Mouse (Mus musculus) yolk sac, embryonic 10.5 days (tissue): ENCODE results near the gene Rpl36-ps4.

Experiments used
- DNase-seq: peaks from one replicate; pipeline ENCODE4 v3.0.0-alpha.2; 2017; ENCODE audit warnings: low spot score

Rpl36-ps4 gene

DNA sequence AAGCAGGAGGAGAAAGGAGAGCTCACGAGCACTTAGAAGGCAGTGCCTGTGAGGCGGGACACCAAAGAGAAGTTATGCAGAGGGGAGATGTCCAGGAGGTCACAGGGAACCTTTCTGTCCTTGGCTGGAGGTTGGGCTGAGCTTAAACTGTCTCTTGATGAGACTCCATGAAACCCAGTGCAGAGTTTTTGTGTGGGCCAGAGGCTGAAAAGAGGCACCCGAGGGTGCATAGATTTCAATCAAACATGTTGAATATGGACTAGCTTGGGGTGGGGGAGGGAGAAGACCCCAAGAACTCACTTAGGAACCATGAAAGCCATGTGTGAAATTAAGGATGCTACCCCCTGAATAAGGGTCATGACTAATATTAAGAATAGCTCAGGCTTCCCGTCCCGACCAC lies at the start of gene Rpl36-ps4:
Rpl36-ps4 (plus strand) TSS at position 301 of the 400 bp plus-strand sequence.
- no peak for DNase-seq

DNA sequence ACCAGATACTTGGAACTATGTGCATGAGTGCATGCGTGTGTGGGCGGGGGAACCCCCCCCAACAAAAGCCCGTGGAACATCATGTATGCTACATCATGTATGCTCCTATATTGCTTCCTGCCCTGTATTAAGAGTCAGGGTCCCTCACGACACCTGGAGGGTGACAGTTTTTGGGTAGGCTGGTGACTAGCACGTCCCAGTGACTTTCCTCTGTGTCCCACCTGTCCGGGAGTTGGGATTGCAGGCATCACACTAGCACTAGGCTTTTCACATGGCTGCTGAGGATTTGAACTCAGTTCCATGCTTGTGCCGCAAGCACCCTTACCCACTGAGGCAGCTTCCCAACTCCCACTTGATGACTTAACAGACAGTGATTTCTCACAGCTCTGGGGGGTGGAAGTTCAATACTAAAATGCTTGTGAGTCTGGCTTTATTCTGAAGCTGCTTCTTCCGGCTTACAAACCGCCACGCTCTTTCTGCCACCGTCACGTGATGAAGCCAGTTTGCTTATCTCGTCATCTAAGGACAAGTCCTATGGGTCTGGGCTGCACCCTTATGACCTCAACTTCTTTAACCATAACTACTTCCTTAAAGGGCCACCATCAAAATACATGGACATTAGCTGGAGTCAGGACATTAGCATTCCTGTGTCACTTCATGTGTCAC lies 49.2 kb upstream of the Rpl36-ps4 start:
- DNase-seq = no peak

DNA sequence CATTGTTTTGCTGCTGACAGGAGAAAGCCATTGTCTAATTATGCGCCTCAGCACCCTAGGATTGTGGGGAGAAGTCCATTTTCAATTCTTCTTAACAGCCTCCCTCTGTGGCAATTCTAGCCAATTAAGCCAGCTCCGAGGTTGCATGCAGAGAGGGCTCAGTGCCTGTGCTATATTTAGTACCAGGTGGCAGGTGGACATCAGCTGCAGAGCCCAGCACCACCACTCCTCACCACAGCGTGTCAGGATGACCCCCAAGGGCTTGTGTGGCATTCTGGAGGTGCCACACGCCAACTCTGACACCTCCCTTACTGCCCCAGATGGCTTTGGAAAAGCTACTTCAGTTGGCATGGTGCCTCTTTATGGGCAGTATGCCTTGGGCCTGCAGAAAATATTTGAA lies 48.5 kb upstream of the Rpl36-ps4 start:
- DNase-seq = no peak

DNA sequence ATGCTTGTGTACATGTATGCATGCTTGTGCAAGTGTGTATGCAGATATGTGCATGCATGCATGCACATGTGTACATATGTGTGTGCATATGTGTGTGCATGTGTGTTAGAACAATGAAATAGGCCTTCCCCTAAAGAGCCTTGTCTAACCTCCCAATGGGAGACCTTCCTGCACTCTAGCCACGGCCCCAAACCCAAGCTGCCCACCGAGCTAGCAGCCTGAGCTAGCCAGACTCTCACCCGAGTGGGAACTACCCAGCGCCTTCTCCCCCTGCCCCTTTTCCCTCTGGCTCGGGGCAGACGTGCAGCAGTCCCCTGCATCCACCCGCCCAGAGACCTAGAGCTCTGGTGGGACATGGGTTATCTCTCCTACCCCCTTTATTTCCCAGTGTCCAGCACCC lies 47.3 kb upstream of the Rpl36-ps4 start:
- DNase-seq = no peak

DNA sequence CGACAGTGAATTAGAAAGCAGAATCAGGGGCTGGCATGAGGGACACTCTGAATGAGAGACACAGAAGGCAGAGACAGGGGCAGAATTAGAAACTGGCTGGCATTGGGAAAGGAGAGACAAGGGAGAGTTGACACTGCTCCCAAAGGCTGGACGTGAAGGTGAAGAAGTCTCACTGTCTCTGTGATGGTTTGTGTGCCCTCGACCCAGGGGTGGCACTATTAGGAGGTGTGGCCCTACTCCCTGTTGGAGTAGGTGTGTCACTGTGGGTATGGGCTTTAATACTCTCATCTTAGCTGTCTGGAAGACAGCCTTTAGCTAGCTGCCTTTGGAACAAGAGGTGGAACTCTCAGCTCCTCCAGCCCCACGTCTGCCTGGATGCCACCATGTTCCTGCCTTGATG lies 46.8 kb upstream of the Rpl36-ps4 start:
- no peak for DNase-seq

DNA sequence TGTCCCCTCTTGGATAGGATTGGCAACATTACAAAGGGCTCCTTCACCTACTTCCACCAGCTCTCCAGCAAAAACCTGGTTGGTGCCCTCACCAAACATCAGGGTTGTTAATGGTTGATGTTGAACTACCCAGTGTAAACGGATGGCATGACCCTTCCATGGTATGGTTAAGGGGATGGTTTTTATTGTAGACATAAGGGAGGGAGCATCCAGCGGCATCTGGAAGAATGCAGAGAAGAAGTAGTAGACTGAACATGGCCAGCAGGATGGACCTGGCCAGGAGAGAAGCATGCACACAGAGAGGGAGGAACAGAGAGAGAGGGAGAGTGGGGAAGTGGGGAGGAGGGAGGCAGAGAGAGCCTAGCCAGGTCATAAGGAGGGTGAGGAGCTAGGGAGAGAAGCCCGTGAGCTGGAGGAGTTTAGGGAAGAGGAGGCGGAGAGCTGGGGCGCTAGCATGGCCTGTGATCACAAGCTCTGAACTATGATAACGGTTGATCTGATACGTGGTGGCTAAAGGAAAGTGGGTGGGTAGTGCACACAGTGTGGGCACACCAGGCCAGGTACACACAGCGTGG lies 45.3 kb upstream of the Rpl36-ps4 start:
- DNase-seq = no peak

DNA sequence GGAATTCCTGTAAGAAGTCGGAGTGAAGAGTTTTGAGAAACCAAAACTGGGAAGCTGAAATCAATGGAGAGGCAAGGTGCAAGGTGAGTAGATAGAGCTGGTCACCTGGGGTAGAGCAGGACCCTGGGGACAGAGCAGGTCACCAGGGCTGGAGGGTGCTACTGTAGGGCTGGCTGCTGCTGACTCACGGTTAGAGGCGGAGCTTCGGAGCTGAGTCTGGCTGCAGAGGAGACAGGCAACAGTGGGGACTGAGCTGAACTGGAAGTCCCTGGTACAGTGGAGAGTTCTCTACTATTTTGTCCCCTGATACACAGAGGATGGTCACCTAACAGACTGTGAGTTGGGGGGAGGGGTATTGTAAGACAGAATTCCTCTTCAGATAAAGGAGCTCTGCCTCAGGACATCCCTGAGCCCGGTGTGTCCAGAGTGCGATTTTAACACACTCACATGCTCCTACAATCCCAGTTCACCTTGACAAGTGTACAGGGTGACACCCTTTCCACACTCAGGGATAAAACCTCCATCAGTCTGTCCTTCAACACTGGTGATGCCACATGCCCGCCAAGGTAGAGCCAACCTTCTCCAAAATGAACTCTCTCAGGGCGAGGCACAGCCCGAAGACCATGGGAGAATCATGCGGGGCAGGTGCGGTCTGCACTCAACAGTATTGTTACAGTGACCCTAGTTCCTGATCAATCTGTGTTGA lies 44.3 kb upstream of the Rpl36-ps4 start:
- DNase-seq = no peak

DNA sequence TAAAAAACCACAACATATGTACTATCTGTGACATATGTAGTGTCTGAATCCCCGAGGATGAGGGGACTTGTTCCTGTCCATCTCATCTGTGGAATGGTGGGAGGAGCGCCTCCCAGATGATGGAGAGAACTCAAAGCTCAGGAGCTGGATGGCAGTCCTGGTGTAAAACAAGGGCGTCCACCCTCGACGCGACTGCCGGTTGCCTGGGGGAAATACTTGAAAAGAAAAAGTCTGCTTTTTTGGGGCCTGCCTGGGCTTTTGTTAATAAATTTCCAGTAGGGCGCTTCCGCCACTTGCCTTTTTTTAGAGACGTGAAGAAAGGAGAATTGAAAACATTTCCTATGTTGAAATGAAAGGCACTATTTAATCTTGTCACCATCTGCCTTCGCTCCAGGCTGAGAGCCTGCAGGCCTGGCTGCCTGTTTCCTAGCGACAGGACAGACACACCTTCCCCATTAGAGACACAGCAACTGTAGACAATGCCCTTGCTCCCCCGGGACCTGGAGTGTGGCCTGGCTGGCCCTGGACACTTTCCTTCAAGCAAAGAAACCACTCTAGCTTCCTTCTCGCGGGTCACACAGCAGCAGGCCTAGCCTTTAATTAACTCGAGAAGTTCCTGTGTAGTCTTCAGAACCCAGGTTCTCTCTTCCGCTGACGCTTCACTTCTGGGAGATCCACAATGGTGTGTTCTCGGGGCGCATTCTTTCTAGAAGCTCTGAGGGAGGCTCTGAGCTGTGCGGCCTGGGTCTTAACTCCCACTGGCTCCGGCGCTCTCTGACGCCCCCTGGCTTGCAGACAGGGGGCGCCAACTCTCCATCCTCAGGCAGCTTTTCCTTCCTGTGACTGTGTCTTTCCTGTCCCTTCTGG lies 43.3 kb upstream of the Rpl36-ps4 start:
- DNase-seq = peak; percentile 22

DNA sequence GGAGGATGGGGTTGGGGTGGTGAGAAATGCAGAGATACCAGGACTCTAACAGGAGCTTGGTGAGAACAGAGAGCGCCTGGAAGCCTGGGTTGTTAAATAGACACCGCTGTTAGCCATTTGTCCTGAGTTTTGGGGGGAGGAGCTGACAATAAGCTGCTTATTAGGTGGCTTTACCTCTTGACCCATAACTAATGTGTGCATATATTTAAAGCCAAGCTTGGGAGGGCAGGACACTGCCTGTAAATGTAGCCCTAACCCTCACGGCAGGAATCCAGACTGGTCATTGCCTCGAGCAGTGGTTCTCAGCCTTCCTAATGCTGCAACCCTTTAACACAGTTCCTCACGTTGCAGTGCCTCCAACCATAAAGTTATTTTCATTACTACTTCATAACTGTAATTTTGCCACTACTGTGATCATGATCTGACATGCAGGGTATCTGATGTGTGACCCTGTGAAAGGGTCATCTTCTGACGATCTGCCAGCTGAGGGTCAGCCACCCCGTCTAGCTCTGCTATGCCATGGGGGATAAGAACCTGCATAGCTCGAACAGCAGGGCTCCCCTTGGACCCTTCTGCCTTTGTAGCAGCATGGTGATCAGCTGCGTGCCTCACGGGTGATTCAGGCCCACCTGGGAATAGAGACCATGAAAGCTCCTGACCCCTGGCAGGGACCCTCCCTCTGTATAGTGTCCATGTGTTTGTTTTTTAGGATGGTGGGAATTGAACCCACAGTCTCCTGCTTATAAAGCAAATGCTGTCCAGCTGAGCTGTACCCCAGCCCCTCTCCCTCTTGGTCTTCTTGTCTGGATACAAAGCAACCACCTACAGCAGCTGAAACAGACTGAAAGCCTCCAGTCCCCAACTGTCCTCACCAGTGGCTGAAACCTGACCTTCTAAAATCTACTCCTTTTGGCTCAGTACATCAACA lies 42.0 kb upstream of the Rpl36-ps4 start:
- DNase-seq = no peak

DNA sequence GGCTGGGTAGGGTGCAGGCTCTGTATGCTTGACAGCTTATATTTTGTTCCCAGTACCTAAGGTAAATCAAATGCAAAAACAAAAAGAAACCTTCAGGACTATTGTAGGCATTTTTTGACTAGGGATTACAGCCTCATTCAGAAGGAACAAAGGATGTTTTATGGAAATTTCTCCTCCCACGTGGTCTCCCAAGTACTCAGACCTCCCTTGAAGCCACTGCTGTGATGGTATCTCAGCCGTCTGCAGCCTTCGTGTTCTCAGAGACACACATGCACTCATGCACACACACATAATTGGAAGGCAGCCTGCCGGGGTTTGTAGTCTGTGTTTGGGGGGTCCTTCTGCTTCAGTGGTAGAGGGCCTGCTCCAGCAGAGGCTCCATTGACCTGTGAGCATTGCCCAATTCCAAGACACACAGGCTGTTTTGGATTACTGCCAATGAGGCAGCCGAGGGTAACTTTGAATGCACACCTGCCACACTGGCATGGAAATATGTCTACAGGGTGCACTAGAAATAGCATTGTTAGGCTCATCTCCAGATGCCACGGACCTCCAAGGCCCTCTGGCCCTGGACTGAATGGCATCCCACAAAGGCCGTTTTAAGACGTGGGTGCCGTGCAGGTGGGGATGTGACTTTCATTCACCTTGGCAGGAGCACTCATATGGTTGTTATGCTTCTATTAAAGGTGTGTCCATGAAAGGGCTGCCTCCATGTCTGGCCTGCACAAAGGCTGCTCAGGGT lies 41.1 kb upstream of the Rpl36-ps4 start:
- no peak for DNase-seq

DNA sequence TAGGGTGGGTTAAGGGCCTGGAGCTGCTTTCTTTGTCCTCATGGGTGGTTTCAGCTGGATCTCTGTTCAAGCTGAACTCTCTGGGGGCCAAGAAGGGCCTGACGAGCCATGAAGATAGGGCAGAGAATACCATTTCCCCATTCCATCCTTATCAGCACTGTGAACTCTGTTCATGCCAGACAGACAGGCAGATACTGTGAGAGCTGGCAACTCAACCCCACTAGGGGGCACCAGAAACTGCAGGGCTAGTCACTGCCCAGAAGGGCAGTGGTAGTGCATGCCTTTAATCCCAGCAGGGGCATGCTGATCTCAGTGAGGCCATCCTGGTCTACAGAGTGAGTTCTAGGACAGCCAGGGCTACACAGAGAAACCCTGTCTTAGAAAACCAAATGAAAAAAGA lies 38.2 kb upstream of the Rpl36-ps4 start:
- DNase-seq = peak; percentile 38

DNA sequence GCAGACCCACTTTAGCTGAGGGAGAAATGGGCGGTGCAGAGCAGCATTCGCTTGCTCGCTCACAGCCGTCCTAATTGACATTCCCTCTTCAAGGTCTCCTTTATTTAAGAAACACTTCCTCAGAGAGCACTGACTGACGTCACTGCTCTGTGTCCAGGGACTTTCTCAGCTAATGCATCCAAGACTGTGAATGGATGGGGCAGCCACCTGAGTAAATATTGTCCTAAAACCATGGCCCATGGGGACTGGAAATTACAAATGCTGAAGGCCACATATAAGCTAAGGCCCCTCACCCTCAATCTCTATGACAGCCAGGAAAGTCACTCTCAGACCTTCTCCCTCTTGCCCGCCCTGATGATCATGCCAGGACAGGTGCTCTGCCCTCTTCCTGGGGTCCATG lies 23.6 kb upstream of the Rpl36-ps4 start:
- no peak for DNase-seq

DNA sequence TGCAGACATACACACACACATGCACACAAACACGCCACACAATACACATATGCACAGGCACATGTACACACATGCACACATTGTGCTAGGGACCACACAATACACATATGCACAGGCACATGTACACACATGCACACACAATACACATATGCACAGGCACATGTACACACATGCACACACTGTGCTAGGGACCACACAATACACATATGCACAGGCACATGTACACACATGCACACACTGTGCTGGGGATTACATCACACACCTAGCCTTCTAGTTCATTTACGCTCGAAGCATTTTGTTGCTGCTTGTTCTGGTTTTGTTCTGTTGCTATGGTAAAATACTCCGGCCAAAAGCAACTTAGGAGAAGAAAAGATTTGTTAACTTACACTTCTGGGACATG lies 20.1 kb upstream of the Rpl36-ps4 start:
- DNase-seq = no peak

DNA sequence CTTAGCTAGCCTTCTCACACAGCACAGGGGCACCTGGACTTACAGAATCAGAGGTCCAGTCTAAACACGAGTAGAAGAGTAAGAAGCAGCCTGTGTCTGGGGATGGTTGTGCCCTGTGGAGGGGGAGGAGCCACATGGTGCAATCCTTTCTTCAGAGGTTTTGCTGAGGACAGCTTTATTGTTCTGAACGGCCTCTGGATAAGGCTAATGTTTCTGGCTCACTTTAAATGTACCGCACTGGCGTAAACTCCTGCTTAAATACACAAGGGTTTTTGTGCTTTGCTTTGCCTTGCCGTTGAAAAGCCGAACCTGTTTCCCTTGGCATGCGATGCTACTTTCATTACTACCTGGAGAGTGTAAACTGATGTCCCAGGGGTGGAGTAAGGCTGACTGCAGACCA lies 19.6 kb upstream of the Rpl36-ps4 start:
- no peak for DNase-seq

DNA sequence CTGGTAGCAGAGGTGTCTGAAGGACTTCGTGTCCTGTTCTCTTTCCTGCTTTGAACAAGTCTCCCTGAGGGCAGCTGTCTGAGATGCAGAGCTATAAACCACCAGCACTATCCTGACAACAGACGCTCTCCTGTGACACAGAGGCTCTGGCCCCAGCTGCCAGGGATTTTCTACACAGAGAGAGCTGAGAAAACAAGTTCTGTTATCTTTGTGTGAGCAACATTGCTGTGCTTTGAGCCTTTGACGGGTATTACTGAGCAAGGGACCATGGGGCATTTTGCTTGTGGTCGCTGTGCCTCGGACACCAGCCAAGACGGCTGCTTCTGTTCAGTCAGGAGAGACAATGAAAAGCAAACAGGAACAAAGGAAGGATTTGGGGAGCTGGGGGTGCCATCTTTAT lies 17.6 kb upstream of the Rpl36-ps4 start:
- no peak for DNase-seq

DNA sequence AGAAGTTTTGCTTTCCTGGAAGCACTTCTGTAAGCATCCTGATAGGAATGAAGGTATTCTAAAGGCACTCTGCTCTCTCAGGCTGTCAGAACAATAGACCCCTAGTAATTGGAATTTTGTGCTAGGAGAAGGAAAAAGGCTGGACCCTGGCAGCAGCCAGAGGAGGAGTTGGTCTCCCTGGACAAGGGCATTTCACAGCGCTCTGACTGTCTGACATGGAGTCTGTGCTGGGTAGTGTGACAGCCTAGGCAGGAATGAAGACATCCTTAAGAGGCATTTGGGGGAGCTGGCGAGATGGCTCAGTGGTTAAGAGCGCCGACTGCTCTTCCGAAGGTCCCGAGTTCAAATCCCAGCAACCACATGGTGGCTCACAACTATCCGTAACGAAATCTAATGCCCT lies 17.1 kb upstream of the Rpl36-ps4 start:
- no peak for DNase-seq

DNA sequence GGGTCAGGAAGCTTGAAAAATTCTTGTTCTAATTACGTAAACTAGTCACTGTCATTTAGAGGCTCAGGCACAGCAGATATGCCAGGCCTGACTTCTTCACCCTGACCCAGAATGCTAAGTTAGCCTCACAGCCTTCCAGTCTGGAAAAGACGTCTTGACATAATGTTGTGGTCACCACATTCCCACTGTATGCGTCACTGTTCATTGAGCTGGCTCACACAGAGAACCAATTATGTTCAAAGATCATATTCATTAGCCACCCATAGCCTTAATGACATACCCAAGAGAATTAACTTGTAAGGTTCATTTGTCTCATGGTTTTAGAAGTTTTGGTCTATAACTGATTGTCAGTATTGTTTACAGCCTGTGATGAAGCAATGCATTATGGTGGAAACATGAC lies 5.4 kb upstream of the Rpl36-ps4 start:
- DNase-seq = no peak

DNA sequence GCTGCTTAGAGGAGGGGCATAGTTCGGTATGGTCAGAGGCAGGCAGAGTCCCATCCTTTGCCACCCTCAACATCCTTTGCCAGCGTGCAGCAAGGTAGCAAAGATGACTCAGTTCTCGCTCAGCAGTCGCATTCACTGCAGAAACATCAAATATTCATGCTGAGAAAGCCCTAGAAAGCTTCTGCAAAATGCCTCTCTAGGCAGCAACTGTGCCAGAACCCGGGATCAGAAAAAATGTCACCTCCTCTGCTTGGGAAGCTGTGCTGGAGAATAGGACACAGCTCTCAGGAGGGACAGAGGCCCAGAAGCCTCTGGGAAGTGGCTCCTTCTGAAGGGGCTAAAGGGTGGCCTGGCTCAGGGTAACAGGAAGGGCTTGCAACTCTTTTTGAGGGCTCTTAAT lies 2.7 kb upstream of the Rpl36-ps4 start:
- no peak for DNase-seq

DNA sequence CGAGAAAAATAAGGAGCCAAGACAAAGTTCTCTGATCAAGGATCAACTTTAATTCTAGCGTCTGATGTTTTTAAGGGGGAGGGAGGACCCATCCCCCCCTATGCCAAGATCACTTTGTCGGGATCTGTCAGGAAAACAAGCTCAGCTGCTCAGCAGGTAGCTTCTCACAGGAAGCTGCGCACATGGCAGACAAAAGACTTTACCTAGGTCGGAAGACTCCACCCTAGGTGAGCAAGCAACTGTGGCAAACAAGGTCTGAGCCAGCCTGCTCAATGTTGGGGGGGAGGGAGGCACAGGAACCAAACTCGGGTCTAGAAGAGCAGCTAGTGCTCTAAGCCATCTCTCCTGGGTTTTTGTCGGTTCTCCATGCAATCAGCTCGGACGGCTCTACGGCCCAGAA lies 13.5 kb downstream of the Rpl36-ps4 start:
- no peak for DNase-seq

DNA sequence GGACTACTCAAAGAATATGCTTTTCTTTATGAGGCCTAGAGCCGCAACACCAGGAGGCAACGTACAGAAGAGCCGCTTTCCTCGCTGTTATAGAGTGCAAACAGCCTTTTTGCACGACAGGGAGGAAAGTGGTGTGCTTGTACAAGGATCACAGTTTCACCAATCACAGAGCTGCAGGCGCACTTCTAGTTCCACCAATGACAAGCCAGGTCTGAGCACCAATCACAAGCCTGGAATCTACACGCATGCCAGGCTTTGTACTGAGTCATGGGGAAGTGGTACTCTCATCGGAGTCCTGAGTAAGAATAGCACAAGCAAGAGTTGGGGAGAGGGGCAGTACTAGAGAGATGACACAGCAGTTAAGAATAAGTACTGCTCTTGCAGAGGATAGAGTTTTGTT lies 14.0 kb downstream of the Rpl36-ps4 start:
- DNase-seq = no peak

DNA sequence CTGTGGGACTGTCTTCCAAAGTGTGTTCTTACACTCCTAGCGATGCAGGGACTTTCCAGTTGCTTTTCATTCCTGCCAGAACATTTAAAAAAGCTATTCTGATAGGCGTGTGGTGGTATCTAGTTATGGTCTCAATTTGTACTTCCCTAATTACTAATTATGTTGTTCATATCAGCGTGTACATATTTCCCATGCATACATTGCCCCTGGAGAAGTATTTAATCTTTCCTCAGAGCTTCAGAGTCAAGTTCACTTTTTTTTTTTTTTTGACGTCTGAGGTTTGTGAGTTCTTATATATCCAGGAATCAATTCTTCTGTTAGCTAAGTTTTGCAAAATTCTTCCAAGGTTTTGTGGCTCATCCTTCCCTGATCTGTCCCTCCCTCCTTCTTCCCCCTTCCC lies 15.4 kb downstream of the Rpl36-ps4 start:
- no peak for DNase-seq
